Mouse (Mus musculus) megakaryocyte, embryonic 14.5 days (primary cell): ENCODE data around the gene Slc45a3. TPM values are rescaled to one million over a fixed set of nuclear protein-coding genes. Genes with fewer than 3 reads are reported as not detected.

Source experiments
- H3K27me3 ChIP-seq: replicated peaks from 2 replicates; pipeline ENCODE3; 2012; ENCODE audit warnings: inconsistent platforms
- H3K36me3 ChIP-seq: replicated peaks from 2 replicates; pipeline ENCODE3; 2012; ENCODE audit warnings: low read length, inconsistent platforms, mixed read lengths
- H3K4me1 ChIP-seq: 2 replicates; pipeline ENCODE4 v1.6.1; 2012; ENCODE audit warnings: inconsistent platforms
- H3K4me3 ChIP-seq: replicated peaks from 2 replicates; pipeline ENCODE3; 2012; ENCODE audit warnings: moderate library complexity, mild to moderate bottlenecking, inconsistent platforms
- H3K9me3 ChIP-seq: 2 replicates; pipeline ENCODE4 v1.6.1; 2012; ENCODE audit warnings: inconsistent platforms
- FLI1 ChIP-seq: IDR thresholded peaks from 2 replicates; pipeline ENCODE4 v1.6.1; 2012; ENCODE audit warnings: low read length, inconsistent platforms, mixed read lengths
- GATA1 ChIP-seq: IDR thresholded peaks from 3 replicates; pipeline ENCODE4 v1.6.1; 2012; ENCODE audit warnings: mixed read lengths, low read length, inconsistent platforms, borderline replicate concordance
- polyA plus RNA-seq: library from polyadenylated mRNA; stranded (reverse); fragments of >175 nt; gene quantifications from 2 replicates; pipeline ENCODE4 v1.2.3, GENCODE M21; 2012; ENCODE audit warnings: low replicate concordance; ENCODE audit not compliant: insufficient read depth

Gene Slc45a3
- polyA plus RNA-seq, 1 experiment: 1.1 TPM

DNA sequence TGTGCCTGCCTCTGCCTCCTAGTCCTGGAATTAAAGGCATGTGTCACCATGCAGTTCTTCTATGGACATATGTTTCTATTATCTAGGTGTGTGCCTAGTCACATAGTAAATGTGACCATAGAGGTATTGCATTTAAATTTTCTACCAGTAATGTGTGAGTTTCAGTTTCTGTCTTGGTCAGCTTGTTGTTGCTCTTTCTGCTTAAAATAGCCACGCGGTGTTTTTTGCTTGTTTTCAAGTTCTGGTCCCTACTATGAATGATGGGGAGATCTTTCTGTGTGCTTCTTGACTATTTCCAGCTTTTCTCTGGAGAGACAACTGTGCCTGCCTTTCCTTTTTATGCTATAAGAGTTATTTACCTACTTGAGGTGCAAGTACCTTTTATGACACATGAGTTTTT lies 49.0 kb downstream of the Slc45a3 start:
- peak overlapping the region; percentile 65 for H3K4me3 ChIP-seq
- H3K4me1 ChIP-seq: peaks cover 64% of the 10 kb centered on the region
- TF ChIP-seq FLI1 (no peak), GATA1 (no peak)
- peaks cover 38% of the 10 kb centered on the region for H3K36me3 ChIP-seq
- H3K9me3 ChIP-seq: no peaks in the 10 kb centered on the region
- no peaks in the 10 kb centered on the region for H3K27me3 ChIP-seq

DNA sequence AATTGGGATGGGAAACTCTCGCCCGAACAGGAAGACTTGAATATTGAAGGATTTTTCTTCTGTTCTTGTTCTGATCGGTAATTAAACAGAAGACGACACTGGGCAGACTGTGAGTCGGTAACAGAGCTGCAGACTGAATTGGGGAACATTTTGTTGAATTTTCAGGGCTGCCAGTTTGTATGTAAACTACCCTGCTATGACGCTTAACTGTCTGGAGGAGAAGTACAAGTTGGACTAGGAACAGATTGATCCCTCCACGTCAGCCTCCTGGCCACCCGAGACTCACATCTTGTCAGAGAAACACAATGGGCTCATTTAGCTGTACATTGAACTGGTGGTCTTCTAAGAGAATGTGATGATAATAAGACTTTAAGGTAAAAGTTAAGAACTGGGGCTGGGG lies 50.1 kb downstream of the Slc45a3 start:
- peaks cover 65% of the 10 kb centered on the region for H3K4me1 ChIP-seq
- H3K4me3 ChIP-seq: no peak overlapping the region
- no peaks in the 10 kb centered on the region for H3K9me3 ChIP-seq
- TF ChIP-seq FLI1 (no peak), GATA1 (no peak)
- H3K27me3 ChIP-seq: no peaks in the 10 kb centered on the region
- peaks cover 49% of the 10 kb centered on the region for H3K36me3 ChIP-seq

DNA sequence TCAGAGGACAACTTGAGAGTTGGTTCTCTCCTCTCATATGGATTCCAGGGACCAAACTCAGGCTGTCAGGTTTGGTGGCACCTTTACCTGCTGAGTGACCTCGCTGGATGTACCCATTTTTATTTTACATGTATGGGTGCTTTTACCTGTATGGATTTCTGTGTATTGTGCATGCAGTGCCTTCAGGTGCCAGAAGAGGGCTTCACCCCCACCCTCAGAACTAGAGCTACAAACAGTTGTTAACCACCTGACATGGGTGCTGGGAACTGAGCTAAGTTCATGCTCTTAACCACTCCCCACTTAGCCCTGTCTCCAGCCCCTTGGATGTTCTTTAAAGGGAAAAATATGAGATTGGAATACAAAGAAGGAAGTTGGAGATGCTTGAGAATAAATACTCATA lies 52.0 kb downstream of the Slc45a3 start:
- TF ChIP-seq GATA1 (no peak), FLI1 (no peak)

DNA sequence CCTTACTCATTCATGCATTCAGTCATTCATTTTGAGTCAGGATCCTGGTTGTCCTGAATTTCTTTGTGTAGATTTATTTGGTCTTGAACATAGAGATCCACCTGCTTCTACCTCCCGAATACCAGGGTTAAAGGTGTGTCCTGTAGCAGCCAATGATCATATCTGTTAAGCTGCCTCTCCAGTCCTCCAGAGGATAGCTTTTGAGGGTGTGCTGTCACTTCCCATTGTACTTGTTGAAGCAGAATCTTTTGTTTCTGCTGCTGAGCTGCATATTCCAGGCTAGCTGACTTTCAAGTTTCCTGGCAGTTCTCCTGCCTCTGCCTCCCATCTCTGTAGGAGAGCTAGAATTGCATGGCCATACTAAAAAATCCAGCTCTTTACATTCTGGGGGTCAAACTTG lies 53.9 kb downstream of the Slc45a3 start:
- no peak for TF ChIP-seq FLI1
- TF ChIP-seq GATA1: no peak
- H3K4me3 ChIP-seq: no peak overlapping the region
- H3K36me3 ChIP-seq: peaks cover 86% of the 10 kb centered on the region

More for the DNA sequence above, 52.0 kb downstream of the Slc45a3 start:
- no peaks in the 10 kb centered on the region for H3K27me3 ChIP-seq
- H3K4me3 ChIP-seq: no peak overlapping the region
- peaks cover 59% of the 10 kb centered on the region for H3K4me1 ChIP-seq
- peaks cover 68% of the 10 kb centered on the region for H3K36me3 ChIP-seq
- H3K9me3 ChIP-seq: no peaks in the 10 kb centered on the region

DNA sequence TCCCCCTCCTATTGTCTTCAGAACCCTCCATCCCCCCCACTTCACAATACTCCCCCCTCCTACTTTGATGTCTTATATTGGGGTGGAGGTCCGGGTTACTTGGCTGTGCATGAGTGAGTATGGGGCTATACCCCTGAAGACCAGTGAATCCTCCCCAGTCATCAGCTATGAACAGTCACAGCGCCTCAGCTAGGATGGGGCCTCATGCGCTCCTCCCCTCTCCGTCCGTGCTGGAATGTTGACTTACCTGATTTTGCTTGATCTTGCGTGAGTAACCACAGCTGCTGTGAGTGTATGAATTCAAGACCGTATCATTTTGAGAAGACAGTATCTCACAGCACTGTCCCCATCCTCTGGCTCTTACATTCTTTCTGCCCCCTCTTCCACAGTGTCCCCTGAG lies 57.1 kb downstream of the Slc45a3 start:
- TF ChIP-seq GATA1 (no peak), FLI1 (no peak)
- Histone ChIP-seq H3K4me1 (peaks cover 56% of the 10 kb centered on the region), H3K27me3 (no peaks in the 10 kb centered on the region), H3K36me3 (peaks cover 95% of the 10 kb centered on the region), H3K4me3 (peak overlapping the region; percentile 8), H3K9me3 (no peaks in the 10 kb centered on the region)

More for the DNA sequence above, 53.9 kb downstream of the Slc45a3 start:
- Histone ChIP-seq H3K9me3 (no peaks in the 10 kb centered on the region), H3K27me3 (no peaks in the 10 kb centered on the region), H3K4me1 (peaks cover 56% of the 10 kb centered on the region)

DNA sequence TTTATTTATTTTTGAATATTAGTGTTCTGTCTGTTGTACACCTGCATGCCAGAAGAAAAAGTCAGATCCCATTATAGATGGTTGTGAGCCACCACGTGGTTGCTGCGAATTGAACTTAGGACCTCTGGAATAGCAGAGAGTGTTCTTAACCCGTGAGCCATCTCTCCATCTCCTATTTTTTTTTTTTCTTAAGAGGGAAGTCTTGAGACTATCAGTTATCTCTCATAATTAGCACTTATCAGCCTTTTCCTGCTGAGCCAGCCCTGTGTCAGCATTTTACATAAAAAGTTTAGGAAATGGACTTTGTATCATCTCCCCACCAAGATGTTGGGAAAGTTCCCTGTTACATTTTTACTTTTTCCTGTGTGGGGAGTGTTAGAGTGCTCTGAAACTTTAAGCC lies 59.3 kb downstream of the Slc45a3 start:
- no peak for TF ChIP-seq GATA1
- no peak for TF ChIP-seq FLI1
- Histone ChIP-seq H3K36me3 (peaks cover 96% of the 10 kb centered on the region), H3K4me3 (no peak overlapping the region), H3K27me3 (no peaks in the 10 kb centered on the region), H3K4me1 (peaks cover 56% of the 10 kb centered on the region), H3K9me3 (no peaks in the 10 kb centered on the region)

DNA sequence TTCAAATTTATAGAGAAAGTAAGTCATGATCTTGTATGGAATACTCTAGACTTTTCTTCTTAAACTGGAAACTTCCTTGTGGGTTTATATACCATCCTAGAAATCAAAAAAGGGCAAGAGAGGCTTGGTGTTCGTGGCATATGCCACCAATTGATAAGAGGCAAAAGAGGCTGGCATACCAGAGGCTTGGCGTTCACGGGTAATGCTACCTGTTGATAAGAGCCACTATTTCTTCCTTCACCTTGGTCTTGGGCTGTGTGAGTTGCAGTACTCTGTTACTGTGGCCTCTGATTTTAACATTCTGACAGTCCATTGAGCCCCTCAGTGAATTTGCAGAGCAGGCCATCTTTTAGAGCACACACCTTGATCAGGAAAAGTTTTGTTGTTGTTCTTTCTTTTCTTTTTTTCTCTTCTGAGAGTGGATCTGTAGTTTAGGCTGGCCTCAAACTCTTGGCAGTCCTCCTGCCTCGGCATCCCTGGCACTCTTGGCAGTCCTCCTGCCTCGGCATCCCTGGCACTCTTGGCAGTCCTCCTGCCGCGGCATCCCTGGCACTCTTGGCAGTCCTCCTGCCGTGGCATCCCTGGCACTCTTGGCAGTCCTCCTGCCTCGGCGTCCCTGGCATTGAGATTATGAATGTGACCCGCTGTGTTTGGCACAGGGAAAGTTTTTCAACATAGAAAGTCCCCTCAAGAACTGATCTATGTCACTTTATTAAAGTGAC lies 64.3 kb downstream of the Slc45a3 start:
- H3K27me3 ChIP-seq: no peaks in the 10 kb centered on the region
- peaks cover 96% of the 10 kb centered on the region for H3K36me3 ChIP-seq
- H3K9me3 ChIP-seq: no peaks in the 10 kb centered on the region
- no peak overlapping the region for H3K4me3 ChIP-seq
- TF ChIP-seq FLI1 (no peak), GATA1 (no peak)
- peaks cover 54% of the 10 kb centered on the region for H3K4me1 ChIP-seq

DNA sequence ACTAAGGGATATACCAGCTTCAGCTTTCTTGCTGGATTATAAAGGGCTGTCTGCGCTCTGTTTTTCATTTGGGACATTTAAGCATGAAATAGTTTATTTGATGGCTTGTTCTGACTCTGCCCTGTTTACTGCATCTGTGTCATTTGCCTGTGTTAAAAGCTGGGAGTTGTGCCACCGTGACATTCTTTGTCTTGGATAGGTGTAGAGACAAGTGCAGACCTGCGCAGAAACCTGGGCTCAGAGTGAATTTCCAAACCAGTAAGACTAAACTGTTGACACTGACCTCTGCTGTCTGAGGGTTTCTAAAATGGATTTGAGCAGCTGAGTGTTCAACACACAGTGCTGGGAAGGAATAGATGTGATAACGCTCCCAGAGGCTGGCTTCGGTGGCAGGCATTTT lies 65.2 kb downstream of the Slc45a3 start:
- TF ChIP-seq GATA1 (no peak), FLI1 (no peak)
- Histone ChIP-seq H3K36me3 (peaks cover 96% of the 10 kb centered on the region), H3K4me3 (no peak overlapping the region), H3K4me1 (peaks cover 54% of the 10 kb centered on the region), H3K27me3 (no peaks in the 10 kb centered on the region), H3K9me3 (no peaks in the 10 kb centered on the region)

DNA sequence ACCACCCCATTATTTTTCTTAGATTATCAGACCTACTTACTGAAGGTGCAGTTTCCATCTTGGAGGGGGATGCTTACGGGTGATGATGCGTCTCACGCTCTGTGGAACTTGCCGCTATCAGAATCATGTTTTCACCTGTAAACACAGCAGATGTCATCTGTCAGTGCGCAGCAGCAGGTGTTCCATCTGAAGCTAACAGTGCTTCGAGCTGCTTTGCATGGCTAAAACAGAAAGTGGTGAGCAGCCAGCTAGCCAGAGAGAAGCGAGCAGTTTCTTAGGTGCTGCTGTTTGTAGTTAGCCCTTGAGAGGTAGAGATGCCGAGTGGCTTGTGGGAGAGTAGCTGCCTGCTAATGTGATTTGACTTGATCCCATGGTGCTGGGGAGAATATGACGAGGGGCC lies 65.6 kb downstream of the Slc45a3 start:
- Histone ChIP-seq H3K4me3 (no peak overlapping the region), H3K4me1 (peaks cover 54% of the 10 kb centered on the region), H3K9me3 (no peaks in the 10 kb centered on the region), H3K27me3 (no peaks in the 10 kb centered on the region), H3K36me3 (peaks cover 96% of the 10 kb centered on the region)
- no peak for TF ChIP-seq FLI1
- no peak for TF ChIP-seq GATA1

DNA sequence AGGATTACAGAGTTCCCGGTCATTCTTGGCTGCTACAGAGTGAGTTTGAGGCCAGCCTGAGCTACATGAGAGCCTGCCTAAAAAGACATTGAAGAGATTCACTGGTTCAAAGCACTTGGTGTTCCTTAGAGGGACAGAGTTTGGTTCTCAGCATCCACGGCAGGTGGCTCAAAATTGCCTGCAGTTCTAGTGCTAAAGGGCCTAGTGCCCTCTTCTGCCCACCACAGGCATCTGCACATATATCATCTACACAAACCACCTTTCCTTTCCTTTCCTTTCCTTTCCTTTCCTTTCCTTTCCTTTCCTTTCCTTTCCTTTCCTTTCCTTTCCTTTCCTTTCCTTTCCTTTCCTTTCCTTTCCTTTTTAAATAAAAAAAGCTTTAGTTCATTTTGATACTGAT lies 67.8 kb downstream of the Slc45a3 start:
- H3K27me3 ChIP-seq: no peaks in the 10 kb centered on the region
- H3K9me3 ChIP-seq: no peaks in the 10 kb centered on the region
- H3K4me1 ChIP-seq: peaks cover 44% of the 10 kb centered on the region
- H3K36me3 ChIP-seq: peaks cover 96% of the 10 kb centered on the region
- TF ChIP-seq FLI1: no peak
- TF ChIP-seq GATA1: no peak
- H3K4me3 ChIP-seq: no peak overlapping the region
